Mouse (Mus musculus): ENCODE measurements around the gene Mpg.

Gene Mpg

DNA sequence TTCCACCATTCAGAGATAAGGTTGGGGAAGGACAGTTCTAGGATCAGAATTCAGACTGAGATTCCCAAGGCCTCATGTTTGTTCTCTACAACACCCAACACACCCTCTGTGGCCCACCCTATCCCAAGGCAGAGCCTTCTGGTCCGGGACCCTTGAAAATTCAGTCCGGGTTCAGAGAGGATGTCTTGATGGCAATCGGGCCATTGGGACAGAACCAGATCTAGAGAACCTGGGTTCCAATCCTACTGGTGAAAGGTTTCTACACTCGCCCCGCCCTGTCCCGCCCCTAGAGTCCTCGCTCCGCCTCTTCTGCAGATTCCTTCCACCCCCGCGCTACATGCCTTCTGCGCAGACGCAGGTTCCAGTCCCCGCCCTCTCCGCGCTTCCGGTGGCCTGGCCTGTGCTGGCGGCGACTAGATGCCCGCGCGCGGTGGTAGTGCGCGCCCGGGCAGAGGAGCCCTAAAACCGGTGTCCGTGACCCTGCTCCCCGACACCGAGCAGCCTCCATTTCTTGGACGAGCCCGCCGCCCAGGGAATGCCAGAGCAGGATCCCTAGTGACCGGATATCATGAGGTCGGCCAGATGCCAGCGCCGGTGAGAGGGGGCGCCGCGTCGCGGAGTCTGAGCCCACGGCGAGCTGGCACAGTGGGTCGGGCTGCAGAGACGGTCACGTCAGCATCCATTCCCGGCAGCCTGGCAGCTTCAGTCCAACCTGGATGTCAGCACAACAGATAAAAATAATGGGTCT lies at the start of gene Mpg:
Gene Mpg, plus strand, starts transcription at position 382 of the 748 bp plus-strand sequence.
- peak; percentile 89 for DNase-seq (ENCODE audit: low spot score)

DNA sequence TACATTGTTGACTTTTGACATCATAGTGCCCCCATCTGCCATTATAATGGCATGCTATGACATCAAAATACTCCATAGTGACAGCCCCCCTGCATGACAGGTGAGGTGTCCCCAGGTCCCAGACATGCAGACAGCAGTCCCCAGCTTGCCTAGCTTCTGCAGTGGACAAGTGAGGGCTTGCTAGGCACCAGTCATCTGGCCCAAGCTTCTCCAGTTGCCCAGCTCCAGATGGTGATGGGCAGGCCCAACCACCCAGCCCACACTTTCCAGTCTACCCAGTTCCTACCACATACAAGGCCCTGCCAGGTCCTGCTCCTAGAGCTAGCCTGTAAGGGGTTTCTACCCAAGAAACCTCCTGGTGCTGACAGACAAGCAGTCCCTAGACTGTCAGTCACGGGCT lies 47.8 kb upstream of the Mpg start:
- DNase-seq (ENCODE audit: low spot score), result no peak

DNA sequence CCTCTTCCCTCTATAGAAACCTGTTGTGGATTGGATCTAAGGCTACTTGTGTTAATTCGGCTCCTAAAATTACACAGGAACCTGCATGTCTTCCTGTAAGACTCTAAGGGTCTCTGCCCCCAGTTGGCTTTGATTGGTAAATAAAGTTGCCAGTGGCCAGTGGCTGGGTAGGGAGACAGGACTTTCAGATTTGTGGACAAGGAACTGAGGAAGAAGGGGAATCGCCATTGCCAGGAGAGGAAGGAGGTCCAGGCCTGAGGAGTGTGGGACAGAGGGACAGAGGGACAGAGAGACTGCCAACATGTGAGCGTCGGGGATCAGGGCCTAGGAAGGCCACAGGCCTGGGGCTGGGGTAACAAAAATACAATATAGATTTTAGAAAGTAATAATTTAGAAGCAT lies 45.1 kb upstream of the Mpg start:
- no peak for DNase-seq (ENCODE audit: low spot score)

DNA sequence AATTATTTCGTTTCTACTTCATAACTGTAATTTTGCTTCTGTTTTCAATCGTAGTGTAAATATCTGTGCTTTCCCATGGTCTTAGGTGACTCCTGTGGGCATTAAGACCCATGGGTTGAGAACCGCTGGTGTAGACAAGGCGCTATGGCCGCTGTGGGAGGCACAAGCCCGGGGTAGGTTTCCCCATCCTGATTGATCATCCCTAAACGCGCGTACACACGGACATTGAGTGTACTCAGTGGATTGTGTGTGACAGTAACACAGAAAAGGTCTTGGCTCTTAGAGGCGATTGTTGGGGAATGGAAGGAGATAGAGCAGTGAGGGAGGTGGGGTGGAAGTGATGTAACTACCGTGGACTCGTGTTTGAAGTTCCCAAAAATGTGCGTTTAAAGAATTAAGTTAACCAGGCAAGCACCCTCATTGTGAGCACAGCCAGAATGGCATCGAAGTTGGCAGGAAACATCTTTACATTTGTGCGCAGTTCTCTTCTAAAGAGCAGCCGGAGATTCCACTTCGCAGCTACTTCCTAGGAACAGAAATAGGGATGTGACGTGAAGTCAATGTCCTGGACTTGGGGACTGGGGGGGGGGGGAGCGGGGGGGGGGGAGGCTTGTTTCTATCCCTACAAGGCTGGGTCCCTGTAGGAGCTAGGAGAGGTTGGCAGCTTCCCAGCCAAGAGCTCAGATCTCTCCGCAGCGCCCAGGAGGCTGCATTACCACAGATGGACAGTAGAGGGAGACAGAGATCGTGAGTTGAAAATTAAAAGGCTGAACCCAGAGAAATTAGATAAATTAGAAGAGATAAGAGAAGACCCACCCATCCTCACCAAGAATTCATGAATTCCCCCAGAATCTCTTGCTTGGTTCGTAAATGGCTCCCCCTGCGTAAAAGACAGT lies 44.1 kb upstream of the Mpg start:
- DNase-seq (ENCODE audit: low spot score), result peak; percentile 67

DNA sequence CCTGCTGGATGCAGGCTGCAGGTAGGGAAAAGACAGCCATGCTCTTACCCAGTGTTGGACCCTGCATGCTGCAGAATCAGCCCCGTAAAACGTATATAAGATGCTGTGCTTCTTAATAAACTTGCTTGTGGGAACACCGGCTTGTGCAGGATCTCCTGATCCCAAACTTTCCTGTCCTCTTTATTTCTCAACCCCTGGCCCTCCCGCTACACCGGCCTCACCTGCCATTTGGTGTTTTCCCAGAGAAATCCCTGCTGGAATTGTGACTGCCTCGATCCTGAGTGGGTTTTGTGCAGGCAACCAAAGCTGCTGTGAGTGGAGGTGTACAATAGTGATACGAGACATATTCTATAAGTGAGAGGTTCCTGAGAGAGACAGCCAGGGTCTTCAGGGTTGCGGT lies 41.8 kb upstream of the Mpg start:
- DNase-seq (ENCODE audit: low spot score), result no peak

DNA sequence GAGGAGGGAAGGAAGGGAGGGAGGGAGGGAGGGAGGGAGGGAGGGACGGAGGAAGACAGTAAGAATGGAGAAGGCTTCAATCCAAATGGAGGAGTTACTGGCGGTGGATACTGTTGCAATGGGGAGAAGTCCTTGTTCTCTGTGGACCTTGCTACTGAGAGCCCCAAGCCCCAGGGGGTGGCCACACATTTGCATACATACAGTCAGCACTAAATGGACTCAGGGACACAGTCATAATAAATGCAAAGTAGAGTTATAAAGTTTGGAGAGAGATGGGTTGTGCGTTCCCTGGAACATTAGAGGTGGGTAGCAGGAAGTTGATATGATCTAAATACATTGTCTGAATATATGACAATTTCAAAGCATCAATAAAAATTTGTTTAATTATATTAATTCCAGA lies 40.3 kb upstream of the Mpg start:
- no peak for DNase-seq (ENCODE audit: low spot score)

DNA sequence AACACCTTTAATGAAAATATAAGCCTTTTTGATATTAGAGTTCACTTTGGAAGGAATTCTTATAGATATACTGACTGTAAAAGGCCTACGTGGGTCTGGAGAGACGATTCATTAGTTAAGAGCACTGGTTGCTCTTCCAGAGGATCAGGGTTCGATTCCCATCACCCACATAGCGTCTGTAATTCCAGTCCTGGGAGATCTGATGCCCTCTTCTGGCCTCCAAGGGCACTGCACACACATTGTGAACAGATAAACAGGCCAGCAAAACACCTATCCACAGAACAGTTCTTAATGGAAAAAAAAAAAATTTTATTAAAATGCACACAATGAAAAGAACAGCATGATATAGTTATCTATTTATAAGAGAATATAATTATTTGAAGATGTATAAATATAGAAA lies 39.0 kb upstream of the Mpg start:
- no peak for DNase-seq (ENCODE audit: low spot score)

DNA sequence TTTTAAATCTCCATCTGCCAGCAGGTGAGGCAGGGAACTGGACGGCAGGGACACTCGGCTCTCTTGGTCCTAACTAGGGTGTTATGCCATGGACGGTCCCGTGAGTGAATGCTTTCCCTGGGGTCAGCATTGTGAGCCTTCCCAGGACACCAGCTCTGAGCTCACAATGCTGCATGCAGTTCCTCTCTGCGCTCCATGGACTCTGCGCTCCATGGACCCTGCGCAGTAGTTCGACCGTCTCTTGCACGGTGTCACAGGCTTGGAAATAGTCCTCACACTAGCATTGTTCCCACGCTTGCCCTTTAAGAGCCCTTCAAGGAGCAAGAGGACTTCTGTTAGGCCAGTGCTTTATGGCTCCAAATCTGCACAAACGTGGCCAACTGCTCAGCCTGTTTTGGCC lies 37.4 kb upstream of the Mpg start:
- no peak for DNase-seq (ENCODE audit: low spot score)

DNA sequence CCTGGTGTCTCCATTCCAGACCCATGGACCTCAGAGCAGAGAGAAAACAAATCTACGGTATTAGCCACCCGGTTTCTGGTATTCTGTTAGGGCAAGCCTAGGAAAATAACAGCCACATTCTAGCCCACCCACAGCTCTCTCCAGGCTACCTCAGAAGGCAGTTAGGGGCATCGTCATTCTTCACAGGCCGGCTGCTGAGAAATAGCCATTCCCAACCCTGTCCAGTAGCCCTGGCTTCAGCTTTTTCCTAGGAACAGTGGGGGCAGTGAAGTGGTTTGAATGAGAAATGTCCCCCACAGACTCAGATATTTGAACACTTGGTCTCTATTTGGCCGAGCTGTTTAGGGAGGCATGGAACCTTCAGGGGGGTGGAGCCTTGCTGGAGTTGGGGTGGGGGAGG lies 36.9 kb upstream of the Mpg start:
- DNase-seq (ENCODE audit: low spot score), result no peak

DNA sequence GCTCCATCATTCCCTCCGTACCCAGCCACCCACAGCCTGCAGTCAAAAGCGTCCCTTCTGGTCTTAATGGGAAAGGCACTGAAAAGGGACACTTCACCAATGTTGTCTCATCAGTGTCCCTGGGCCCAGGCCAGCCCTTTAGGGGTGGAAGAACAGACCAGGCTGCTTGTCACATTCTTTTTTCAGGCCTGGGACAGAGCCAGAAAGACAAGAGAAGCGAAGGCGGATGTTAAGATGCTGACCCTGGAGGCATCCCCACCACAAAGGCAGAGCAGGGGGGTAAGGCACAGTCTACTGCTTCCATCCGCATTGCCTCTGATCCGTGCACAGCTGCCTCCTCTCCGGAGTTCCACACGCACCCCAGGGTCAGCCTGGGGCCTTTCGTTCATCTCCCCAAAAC lies 36.2 kb upstream of the Mpg start:
- DNase-seq (ENCODE audit: low spot score), result no peak

DNA sequence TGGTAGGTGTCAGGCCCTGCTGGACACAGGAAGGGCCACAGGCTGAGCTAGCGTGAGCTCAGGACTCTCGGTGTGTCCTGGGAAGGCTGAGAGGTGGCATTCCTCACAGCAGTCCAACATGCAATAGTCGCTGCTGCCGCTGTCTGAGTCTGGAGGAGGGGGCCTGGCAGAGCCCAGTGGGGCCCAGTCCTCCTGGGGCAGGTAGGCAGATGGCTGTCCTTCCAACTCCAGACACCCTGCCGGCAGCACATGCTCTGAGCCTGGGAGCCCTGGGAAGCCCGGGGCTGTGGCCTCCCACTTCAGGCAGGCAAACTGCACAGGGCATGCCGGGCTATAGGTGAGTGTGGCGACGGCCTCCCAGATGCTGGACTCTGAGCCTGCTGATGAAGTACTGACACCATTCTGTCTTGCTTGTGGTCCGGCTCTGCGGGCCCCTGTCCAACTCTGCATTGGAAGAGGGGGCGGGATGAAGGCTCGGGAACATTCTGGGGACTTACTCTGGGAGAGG lies 35.6 kb upstream of the Mpg start:
- DNase-seq (ENCODE audit: low spot score), result no peak

DNA sequence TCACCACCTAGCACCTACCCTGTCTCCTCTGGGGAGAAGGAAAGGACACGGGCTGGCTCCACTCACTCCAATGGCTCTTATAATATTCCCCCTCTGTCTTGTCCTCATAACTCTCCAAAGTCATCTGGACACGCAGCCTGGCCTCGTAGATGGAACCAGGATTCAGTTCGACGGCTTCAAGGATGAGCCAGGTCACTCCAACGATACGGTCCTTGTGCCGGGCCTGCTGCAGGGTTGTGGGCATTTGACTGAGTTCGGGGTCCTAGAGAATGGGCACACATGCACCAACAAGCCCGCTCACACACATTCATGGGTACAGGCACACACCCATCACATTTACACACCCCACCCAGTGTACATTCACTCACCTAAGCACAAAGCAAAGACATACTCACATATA lies 33.1 kb upstream of the Mpg start:
- DNase-seq (ENCODE audit: low spot score), result no peak

DNA sequence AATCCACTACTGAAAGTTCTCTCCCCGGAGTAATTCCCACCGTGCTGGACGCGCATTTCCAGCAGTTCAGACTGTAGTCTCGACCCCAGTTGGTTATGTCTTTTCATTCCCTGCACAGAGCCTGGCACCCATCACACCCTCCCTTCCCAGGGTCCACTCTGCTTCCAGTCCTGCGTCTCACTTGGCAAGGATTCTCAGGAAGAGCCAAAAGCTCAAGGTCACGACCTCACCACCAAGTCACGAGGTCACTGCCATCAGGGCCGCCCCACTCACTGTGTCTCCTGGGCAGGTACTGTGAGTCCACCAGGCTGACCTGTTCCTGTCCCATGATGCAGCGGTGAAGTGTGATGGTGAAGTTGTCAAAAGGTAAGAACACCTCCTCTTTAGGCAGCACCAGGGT lies 32.2 kb upstream of the Mpg start:
- no peak for DNase-seq (ENCODE audit: low spot score)

DNA sequence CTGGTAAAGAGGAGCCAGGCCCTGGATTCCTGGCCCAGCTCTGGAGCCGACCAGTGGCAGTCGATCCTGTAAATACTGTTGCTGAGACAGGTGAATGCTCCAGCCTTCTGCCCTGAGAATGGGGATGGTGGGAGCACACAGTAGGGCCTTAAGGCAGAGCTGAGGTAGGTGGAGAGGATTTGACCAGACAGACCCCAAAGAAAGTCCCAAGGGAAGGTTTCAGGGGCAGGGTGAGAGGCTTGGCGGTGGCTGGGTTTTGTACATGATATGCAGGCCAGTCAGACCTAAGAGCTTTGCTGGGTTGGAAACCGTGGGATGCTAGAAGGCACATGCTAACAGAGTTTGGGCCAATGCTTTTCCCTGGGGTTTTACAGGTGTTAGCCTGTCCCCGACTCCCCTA lies 31.7 kb upstream of the Mpg start:
- DNase-seq (ENCODE audit: low spot score), result no peak

DNA sequence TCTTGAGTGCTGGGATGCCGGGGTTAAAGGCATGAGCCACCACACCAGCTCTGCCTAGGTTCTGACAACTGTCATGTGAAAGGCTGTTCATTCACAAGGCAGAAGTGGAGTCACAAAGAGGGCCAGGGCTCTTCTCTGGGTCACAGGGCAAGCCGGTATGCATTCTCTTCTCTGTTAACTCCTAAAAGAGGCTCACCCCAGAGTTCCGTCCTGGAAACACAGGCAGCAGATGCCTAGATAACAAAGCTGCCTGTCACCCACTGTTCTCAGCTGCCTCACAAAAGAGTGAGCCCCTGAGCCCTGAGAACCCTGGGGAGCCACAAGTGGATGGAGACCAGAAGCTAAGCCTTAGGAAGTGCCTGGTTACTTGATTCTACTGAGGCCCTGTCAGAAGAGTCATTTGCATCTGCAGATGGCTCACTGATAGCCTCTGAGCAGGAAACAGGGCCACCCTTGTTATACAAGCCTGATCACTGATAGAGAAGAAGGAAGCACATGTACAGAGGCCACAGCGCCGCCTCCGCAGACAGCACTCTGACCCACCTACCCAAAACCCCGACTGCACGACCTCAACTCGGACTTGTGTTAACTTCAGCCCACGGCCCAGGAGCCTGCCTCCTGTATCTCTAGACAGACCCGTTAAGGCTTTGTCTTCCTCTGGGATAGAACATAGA lies 30.3 kb upstream of the Mpg start:
- DNase-seq (ENCODE audit: low spot score), result peak; percentile 1

DNA sequence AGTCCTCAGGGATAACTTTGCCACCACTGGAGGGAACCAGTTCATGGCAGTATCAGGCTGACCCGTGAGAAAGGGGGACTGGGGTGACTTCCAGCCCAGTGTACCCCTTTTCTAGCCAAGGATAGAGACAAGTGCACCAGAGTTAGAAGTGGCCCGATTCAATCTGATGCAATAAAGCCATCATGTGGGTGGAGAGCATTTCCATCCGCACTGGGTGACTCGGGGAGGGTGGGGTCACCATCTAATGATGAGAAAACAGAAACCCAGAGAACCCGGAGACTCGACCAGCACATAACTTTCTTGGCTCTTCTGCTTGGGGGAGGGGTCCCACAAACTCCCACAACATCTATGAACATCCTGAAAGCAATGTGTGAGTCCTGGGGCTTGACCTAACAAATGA lies 29.6 kb upstream of the Mpg start:
- no peak for DNase-seq (ENCODE audit: low spot score)

DNA sequence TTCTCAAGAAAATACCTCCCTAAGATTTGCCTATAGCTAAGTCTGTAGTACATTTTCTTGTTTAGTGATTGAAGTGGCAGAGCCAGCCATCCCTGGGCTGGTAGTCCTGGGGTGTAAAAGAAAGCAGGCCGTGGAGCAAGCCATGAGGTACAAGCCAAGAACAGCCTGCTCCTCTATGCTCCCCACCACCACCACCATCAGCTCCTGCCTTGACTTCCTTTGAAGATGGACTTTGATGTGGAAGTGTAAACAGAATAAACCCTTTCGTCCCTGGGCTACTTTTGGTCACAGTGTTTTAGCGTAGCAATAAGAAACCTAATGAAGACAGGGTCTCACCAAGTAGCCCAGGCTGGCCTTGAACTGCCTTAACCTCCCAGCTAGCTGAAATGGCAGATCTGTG lies 28.5 kb upstream of the Mpg start:
- no peak for DNase-seq (ENCODE audit: low spot score)

DNA sequence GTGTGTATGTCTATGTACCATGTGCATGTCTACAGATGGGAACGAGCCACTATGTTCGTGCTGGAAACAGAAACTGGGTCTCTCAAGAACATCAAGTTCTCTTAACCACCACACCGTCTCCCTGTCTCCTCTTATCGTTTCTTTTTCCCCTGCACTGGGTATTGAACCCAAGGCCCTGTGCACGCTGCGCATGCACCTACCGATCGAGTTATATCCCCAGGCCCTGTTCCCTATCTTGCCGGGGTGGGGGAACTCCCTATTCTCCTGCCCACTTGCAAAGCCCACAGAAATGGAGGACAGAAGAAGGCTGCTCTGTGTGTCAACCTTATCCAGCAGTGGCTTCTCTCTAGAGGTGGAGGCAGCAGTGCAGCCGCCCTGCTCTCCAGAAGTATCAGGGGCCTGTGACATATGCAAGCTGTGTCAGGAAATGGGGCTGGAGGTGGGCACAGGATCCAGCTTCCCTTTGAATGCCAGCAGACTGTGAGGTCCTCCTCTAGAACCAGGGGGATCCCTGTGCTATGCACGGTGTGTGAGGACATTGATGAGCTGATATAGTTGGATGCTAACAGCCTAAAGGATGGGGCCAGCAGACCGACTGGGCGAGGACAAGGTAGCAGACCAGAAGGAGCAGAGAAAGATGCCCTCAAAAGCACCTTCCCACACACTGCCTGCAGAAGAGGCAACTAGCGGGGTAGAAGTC lies 27.9 kb upstream of the Mpg start:
- DNase-seq (ENCODE audit: low spot score), result peak; percentile 1

DNA sequence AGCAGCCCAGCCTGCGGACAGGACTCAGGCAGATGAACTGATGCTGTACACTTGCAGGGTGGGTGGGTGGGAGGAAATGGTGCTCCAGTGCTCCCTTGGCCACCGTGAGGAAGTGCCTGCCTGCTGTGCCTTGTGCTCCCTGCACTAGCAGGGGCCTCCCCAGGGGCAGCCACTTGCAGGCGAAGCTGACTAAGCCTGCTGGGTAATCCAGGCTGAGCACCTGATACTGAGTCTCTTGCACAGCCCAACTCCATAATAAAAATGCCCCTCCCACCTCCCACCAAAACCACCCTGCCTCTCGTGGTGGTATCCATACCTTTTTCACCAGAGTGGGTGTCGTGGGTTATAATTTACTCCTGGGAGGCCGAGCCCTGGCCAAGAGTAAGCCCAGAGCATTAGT lies 27.1 kb upstream of the Mpg start:
- DNase-seq (ENCODE audit: low spot score), result peak; percentile 2

DNA sequence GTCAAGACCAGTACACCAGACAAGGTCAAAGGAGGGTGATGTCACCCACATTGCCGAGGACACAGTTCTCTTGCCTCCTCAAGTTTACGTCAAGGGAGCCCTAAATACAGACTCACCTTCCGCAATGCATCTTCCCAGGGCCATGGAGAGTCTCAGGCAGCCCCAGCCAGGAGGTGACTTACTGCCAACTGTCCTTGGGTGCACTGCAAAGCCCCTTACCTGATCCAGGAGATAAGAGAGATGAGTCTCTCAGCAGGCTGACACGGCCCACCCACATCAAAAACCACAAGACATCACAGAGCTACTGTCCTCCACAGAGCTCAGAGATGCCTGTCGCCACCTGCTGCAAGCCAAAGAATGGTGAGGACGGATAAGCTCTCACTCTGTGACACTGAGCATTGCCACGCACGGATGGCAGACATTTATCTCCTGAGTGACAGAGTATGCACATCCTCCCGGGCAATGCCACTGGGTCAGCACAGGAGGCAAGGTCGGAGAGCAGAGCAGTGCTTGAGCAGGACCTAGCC lies 26.2 kb upstream of the Mpg start, which contains the start of gene Il9r:
Gene Il9r, minus strand, starts transcription at position 205 of the 527 bp plus-strand sequence.
- peak; percentile 3 for DNase-seq (ENCODE audit: low spot score)

DNA sequence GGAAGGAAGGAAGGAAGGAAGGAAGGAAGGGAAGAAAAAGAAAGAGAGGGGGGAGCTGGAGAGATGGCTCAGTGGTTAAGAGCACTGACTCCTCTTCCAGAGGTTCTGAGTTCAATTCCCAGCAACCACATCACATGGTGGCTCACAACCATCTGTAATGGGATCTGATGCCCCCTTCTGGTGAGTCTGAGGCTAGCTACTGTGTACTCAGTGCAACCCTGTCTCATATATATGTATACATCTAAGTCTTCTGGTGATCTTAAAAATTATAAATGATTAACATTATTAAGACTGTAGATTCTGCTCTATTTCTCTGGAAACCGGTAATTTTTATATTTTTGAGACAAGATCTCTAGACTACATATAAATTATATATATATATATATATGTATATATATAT lies 25.3 kb upstream of the Mpg start:
- DNase-seq (ENCODE audit: low spot score), result peak; percentile 0
